Mouse (Mus musculus) limb, embryonic 14.5 days (tissue): ENCODE data around the gene B3galt5. TPM values are rescaled to one million over a fixed set of nuclear protein-coding genes. Genes with fewer than 3 reads are reported as not detected.

Experiments
- ATAC-seq: fragments of 200-750 bp; cut with Nextera tagmentation; 2 replicates; pipeline ENCODE4 v1.8.0; 2017; ENCODE audit warnings: low read depth, moderate number of reproducible peaks, moderate TSS enrichment; ENCODE audit not compliant: low FRiP score
- DNase-seq: peaks from one replicate; pipeline ENCODE4 v3.0.0-alpha.2; 2015; ENCODE audit warnings: low spot score
- H3K27ac ChIP-seq: fragments of 300-500 bp; sonication (generic); replicated peaks from 2 replicates; pipeline ENCODE4 v1.5.1; 2014; ENCODE audit warnings: low read depth, mild to moderate bottlenecking, low read length, moderate library complexity, mixed read lengths
- H3K27me3 ChIP-seq: fragments of 300-500 bp; sonication (generic); 2 replicates; pipeline ENCODE4 v1.6.1; 2014; ENCODE audit warnings: low read length, mixed read lengths; ENCODE audit not compliant: control insufficient read depth, insufficient read depth
- H3K36me3 ChIP-seq: fragments of 300-500 bp; sonication (generic); 2 replicates; pipeline ENCODE4 v1.6.1; 2014; ENCODE audit warnings: mild to moderate bottlenecking, low read length, moderate library complexity, mixed read lengths; ENCODE audit not compliant: control insufficient read depth, insufficient read depth
- H3K4me1 ChIP-seq: fragments of 300-500 bp; sonication (generic); 2 replicates; pipeline ENCODE4 v1.6.1; 2014; ENCODE audit warnings: antibody characterized with exemption, low read length, mixed read lengths; ENCODE audit not compliant: control insufficient read depth, insufficient read depth
- H3K4me2 ChIP-seq: fragments of 300-500 bp; sonication (generic); replicated peaks from 2 replicates; pipeline ENCODE4 v1.6.1; 2014; ENCODE audit warnings: low read depth, mild to moderate bottlenecking, low read length, moderate library complexity; ENCODE audit not compliant: severe bottlenecking
- H3K4me3 ChIP-seq: fragments of 300-500 bp; sonication (generic); replicated peaks from 2 replicates; pipeline ENCODE4 v1.5.1; 2014; ENCODE audit warnings: low read length
- H3K9ac ChIP-seq: fragments of 300-500 bp; sonication (generic); 2 replicates; pipeline ENCODE4 v1.6.1; 2014; ENCODE audit warnings: mild to moderate bottlenecking, low read depth, low read length, moderate library complexity; ENCODE audit not compliant: severe bottlenecking
- H3K9me3 ChIP-seq: fragments of 300-500 bp; sonication (generic); 2 replicates; pipeline ENCODE4 v1.6.1; 2016; ENCODE audit warnings: low read length; ENCODE audit not compliant: control insufficient read depth
- POLR2A ChIP-seq: fragments of 200-500 bp; IDR thresholded peaks from 2 replicates; pipeline ENCODE4 v1.8.0; 2012; ENCODE audit warnings: inconsistent platforms, mild to moderate bottlenecking, moderate library complexity, borderline replicate concordance; ENCODE audit not compliant: insufficient read depth, insufficient read length; ENCODE audit errors: extremely low read depth
- WGBS: fragments of 180-500 bp; shearing (Covaris S2); extraction: QIAGEN DNeasy Blood & Tissue Kit; methylation state at CpG from one replicate; pipeline ENCODE4 v1.1.7; 2014; 5-methylcytosine and 5-hydroxymethylcytosine counted together
- polyA plus RNA-seq, 2 experiments: library from polyadenylated mRNA; depleted of rRNA in 1 of 2; stranded (reverse) in 1 of 2; unstranded in 1 of 2; fragments of >200 nt; fragmentation: Nextera tagmentation in 1 of 2; extraction: Ambion mirVana in 1 of 2; gene quantifications; 2 replicates each; pipeline versions ENCODE4 v1.2.1 to v1.2.3; 2012 to 2014

B3galt5 gene
- polyA plus RNA-seq, 2 experiments, result 0.21 to 0.28 TPM

GRCm38 (mm10) chr16:96231974-96232373 is 3.6 kb upstream of the B3galt5 start:
- no peak for TF ChIP-seq POLR2A
- Histone ChIP-seq H3K9ac (no peak overlapping the region), H3K27me3 (no peaks in the 10 kb centered on the region), H3K4me3 (no peak overlapping the region), H3K27ac (no peak overlapping the region), H3K9me3 (no peaks in the 10 kb centered on the region), H3K4me2 (no peak overlapping the region), H3K36me3 (no peaks in the 10 kb centered on the region), H3K4me1 (no peaks in the 10 kb centered on the region)
- 84% methylated on average over 8 of the region's 8 CpGs for WGBS
- no peak for DNase-seq
- no peak for ATAC-seq

- H3K4me2 ChIP-seq, result no peak overlapping the region
- TF ChIP-seq POLR2A, result no peak
- H3K9ac ChIP-seq, result no peak overlapping the region
- no peak overlapping the region for H3K4me3 ChIP-seq
- H3K9me3 ChIP-seq, result no peaks in the 10 kb centered on the region
- no peaks in the 10 kb centered on the region for H3K27me3 ChIP-seq
- WGBS, result 89% methylated on average over 8 of the region's 8 CpGs
- no peak for ATAC-seq
- no peak overlapping the region for H3K27ac ChIP-seq
- no peaks in the 10 kb centered on the region for H3K36me3 ChIP-seq
- no peak for DNase-seq
- no peaks in the 10 kb centered on the region for H3K4me1 ChIP-seq
Observed at GRCm38 (mm10) chr16:96233996-96234395, 1.6 kb upstream of the B3galt5 start.

GRCm38 (mm10) chr16:96244496-96244895 is 8.9 kb downstream of the B3galt5 start:
- 81% methylated on average over 6 of the region's 6 CpGs for WGBS
- no peak overlapping the region for H3K4me2 ChIP-seq
- TF ChIP-seq POLR2A, result no peak
- H3K9me3 ChIP-seq, result 0 out of 2 replicates have a peak, but pooled peaks cover 4% of the 10 kb centered on the region
- no peak overlapping the region for H3K4me3 ChIP-seq
- no peak for DNase-seq
- no peak for ATAC-seq
- H3K36me3 ChIP-seq, result no peaks in the 10 kb centered on the region
- H3K4me1 ChIP-seq, result no peaks in the 10 kb centered on the region
- no peak overlapping the region for H3K9ac ChIP-seq
- no peak overlapping the region for H3K27ac ChIP-seq
- H3K27me3 ChIP-seq, result no peaks in the 10 kb centered on the region

DNA sequence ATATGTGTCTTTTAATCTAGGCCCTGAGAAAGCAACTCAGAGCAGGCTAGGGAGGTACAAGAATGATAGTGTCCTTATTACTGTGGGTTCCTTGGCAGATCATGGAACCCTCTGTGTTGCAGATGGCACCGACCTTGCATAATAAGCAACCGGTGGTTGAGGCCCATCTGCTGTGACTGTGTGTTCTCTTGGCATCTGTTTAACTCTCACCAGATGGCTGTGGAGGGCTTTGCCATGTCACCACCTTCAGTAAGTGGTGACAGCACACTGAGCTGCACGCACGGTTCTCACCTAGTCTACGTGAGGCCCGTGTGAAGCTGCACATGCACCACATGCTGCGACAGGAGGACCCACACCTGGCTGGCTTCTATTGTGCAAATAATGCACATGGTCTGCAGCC is 14.0 kb downstream of the B3galt5 start:
- ATAC-seq, result no peak

GRCm38 (mm10) chr16:96252146-96252545 is 16.5 kb downstream of the B3galt5 start:
- 82% methylated on average over 1 of the region's 1 CpGs for WGBS
- no peaks in the 10 kb centered on the region for H3K36me3 ChIP-seq

More for the DNA sequence above, 14.0 kb downstream of the B3galt5 start:
- WGBS, result 88% methylated on average over 7 of the region's 7 CpGs
- no peak overlapping the region for H3K4me2 ChIP-seq
- H3K4me3 ChIP-seq, result no peak overlapping the region
- no peaks in the 10 kb centered on the region for H3K27me3 ChIP-seq
- DNase-seq, result no peak
- no peaks in the 10 kb centered on the region for H3K4me1 ChIP-seq
- H3K27ac ChIP-seq, result no peak overlapping the region
- 0 out of 2 replicates have a peak, but pooled peaks cover 4% of the 10 kb centered on the region for H3K9me3 ChIP-seq
- TF ChIP-seq POLR2A, result no peak
- H3K9ac ChIP-seq, result no peak overlapping the region
- no peaks in the 10 kb centered on the region for H3K36me3 ChIP-seq

DNA sequence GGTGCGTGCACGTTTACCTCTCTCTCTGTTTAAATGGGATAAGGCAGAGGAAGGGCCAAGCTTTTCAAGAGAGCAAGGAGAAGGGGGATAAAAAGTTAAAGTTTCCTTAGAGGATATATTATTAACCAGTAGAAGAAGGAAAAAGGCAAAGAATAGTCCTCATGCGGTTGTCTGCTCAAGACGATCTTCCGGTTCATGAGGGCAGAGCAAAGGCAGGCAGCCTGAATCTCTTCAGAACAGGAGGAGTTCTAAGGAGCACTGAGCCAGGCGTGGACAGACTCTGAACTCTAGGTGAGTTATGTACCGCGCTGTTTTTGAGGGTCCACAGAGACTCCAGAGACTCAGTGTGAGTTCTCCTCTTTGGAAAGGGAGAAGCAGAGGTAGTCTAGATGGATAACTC is 22.8 kb downstream of the B3galt5 start:
- DNase-seq (no peak), ATAC-seq (no peak)
- Histone ChIP-seq H3K4me3 (no peak overlapping the region), H3K36me3 (no peaks in the 10 kb centered on the region), H3K27ac (no peak overlapping the region), H3K9me3 (no peaks in the 10 kb centered on the region), H3K4me2 (no peak overlapping the region), H3K4me1 (no peaks in the 10 kb centered on the region), H3K9ac (no peak overlapping the region), H3K27me3 (no peaks in the 10 kb centered on the region)
- 85% methylated on average over 8 of the region's 8 CpGs for WGBS
- no peak for TF ChIP-seq POLR2A

More at GRCm38 (mm10) chr16:96252146-96252545, 16.5 kb downstream of the B3galt5 start:
- H3K4me3 ChIP-seq, result no peak overlapping the region
- H3K27ac ChIP-seq, result no peak overlapping the region
- DNase-seq (no peak), ATAC-seq (no peak)
- H3K27me3 ChIP-seq, result no peaks in the 10 kb centered on the region
- TF ChIP-seq POLR2A, result no peak
- H3K4me2 ChIP-seq, result no peak overlapping the region
- 0 out of 2 replicates have a peak, but pooled peaks cover 4% of the 10 kb centered on the region for H3K9me3 ChIP-seq
- H3K4me1 ChIP-seq, result no peaks in the 10 kb centered on the region
- H3K9ac ChIP-seq, result no peak overlapping the region
